Mouse (Mus musculus) testis, postnatal 10 days (tissue): Measurements from ENCODE around the gene Wsb2.
"Not testable (repeated sequence)": the region's sequence is repeated elsewhere in the genome, so short reads cannot be mapped to it uniquely, and the experiment has no call there.

Experiments
- DNase-seq: peaks from one replicate; pipeline ENCODE4 v3.0.0; 2021; ENCODE audit warnings: low spot score

The Wsb2 gene

GRCm38 (mm10) chr5:117356365-117357128 is 557 bp upstream of the Wsb2 start:
- DNase-seq: peak; percentile 86

GRCm38 (mm10) chr5:117357478-117358247 is 559 bp downstream of the Wsb2 start:
- no peak for DNase-seq

GRCm38 (mm10) chr5:117358248-117358630 is 1.1 kb downstream of the Wsb2 start:
- DNase-seq: no peak

- DNase-seq: peak; percentile 97
Observed at GRCm38 (mm10) chr5:117358725-117359124, 1.6 kb downstream of the Wsb2 start.

- no peak for DNase-seq
Observed at GRCm38 (mm10) chr5:117359497-117360227, 2.6 kb downstream of the Wsb2 start.

- DNase-seq: no peak
Observed at GRCm38 (mm10) chr5:117360228-117360515, 3.1 kb downstream of the Wsb2 start.

GRCm38 (mm10) chr5:117360631-117361541 is 3.8 kb downstream of the Wsb2 start:
- no peak for DNase-seq

GRCm38 (mm10) chr5:117361590-117361989 is 4.5 kb downstream of the Wsb2 start:
- no peak for DNase-seq

- DNase-seq: no peak
Observed at GRCm38 (mm10) chr5:117363066-117363782, 6.1 kb downstream of the Wsb2 start.

GRCm38 (mm10) chr5:117364821-117365220 is 7.7 kb downstream of the Wsb2 start:
- no peak for DNase-seq

GRCm38 (mm10) chr5:117365904-117366561 is 8.9 kb downstream of the Wsb2 start:
- DNase-seq: no peak

- DNase-seq: no peak
Observed at GRCm38 (mm10) chr5:117367206-117367605, 10.1 kb downstream of the Wsb2 start.

- peak; percentile 77 for DNase-seq
Observed at GRCm38 (mm10) chr5:117370592-117370991, 13.5 kb downstream of the Wsb2 start.

- no peak for DNase-seq
Observed at GRCm38 (mm10) chr5:117373418-117373817, 16.3 kb downstream of the Wsb2 start.

- no peak for DNase-seq
Observed at GRCm38 (mm10) chr5:117374372-117375049, 17.4 kb downstream of the Wsb2 start.

- peak; percentile 67 for DNase-seq
Observed at GRCm38 (mm10) chr5:117376331-117376761, 19.2 kb downstream of the Wsb2 start.

- not testable (repeated sequence) for DNase-seq
Observed at GRCm38 (mm10) chr5:117377731-117378130, 20.6 kb downstream of the Wsb2 start.

- DNase-seq: no peak
Observed at GRCm38 (mm10) chr5:117380199-117380598, 23.1 kb downstream of the Wsb2 start.

- DNase-seq: no peak
Observed at GRCm38 (mm10) chr5:117381785-117382184, 24.7 kb downstream of the Wsb2 start.

GRCm38 (mm10) chr5:117383198-117383597 is 26.1 kb downstream of the Wsb2 start:
- DNase-seq: no peak
